Mouse (Mus musculus): Measurements from ENCODE around the gene Fam192a. TPM values are rescaled to one million over a fixed set of nuclear protein-coding genes. Genes with fewer than 3 reads are reported as not detected.

Gene Fam192a
- total and polyA plus RNA-seq, 3 experiments = 13.7 to 20.3 (median 18.6) TPM

- Histone ChIP-seq H3K4me3 (no peak overlapping the region), H3K36me3 (ENCODE audit: control insufficient read depth, insufficient read depth, low read length) (no peaks in the 10 kb centered on the region), H3K27ac (no peak overlapping the region), H3K79me2 (replicated peaks; ENCODE audit: control insufficient read depth, insufficient read depth, low read length) (no peaks in the 10 kb centered on the region), H3K27me3 (ENCODE audit: control insufficient read depth, insufficient read depth, low read length) (no peaks in the 10 kb centered on the region), H3K4me1 (ENCODE audit: control insufficient read depth, insufficient read depth, low read length) (no peaks in the 10 kb centered on the region), H3K9ac (ENCODE audit: low read depth, low read length) (no peak overlapping the region)
- no peak for DNase-seq
- intact Hi-C loops (cut with DNase I) = loop anchor here (5.0 kb wide), 1 partner anchor 35 kb away; the partner anchor contains the start of gene Cpne2
- TF ChIP-seq CTCF (IDR thresholded peaks at IDR 0.05) = no peak
- TF ChIP-seq POLR2A (IDR thresholded peaks at IDR 0.05; ENCODE audit: insufficient read depth, low read depth, low read length) = no peak
- no peak for TF ChIP-seq EP300 (IDR thresholded peaks at IDR 0.05; ENCODE audit: insufficient read depth, low read depth, low read length)
- 75% methylated on average over 8 of the region's 8 CpGs for WGBS
Measured at GRCm38 (mm10) chr8:94567159-94567849, 34.5 kb downstream of the Fam192a start.

- TF ChIP-seq CTCF (IDR thresholded peaks at IDR 0.05) = no peak
- TF ChIP-seq POLR2A (IDR thresholded peaks at IDR 0.05; ENCODE audit: insufficient read depth, low read depth, low read length) = no peak
- no peak for TF ChIP-seq EP300 (IDR thresholded peaks at IDR 0.05; ENCODE audit: insufficient read depth, low read depth, low read length)
- WGBS = 81% methylated on average over 15 of the region's 15 CpGs
- intact Hi-C loops (cut with DNase I) = loop anchor here (5.0 kb wide), 1 partner anchor 34 kb away; the partner anchor contains the start of gene Cpne2
Measured at GRCm38 (mm10) chr8:94566446-94567158, 35.2 kb downstream of the Fam192a start.

GRCm38 (mm10) chr8:94566033-94566432, 35.8 kb downstream of the Fam192a start:
- intact Hi-C loops (cut with DNase I) = loop anchor here (5.0 kb wide), 1 partner anchor 34 kb away; the partner anchor contains the start of gene Cpne2

More at GRCm38 (mm10) chr8:94566446-94567158, 35.2 kb downstream of the Fam192a start:
- no peak overlapping the region for H3K4me3 ChIP-seq
- no peak overlapping the region for H3K9ac ChIP-seq (ENCODE audit: low read depth, low read length)
- no peaks in the 10 kb centered on the region for H3K27me3 ChIP-seq (ENCODE audit: control insufficient read depth, insufficient read depth, low read length)
- no peak overlapping the region for H3K27ac ChIP-seq
- no peak for DNase-seq
- H3K4me1 ChIP-seq (ENCODE audit: control insufficient read depth, insufficient read depth, low read length) = no peaks in the 10 kb centered on the region
- no peaks in the 10 kb centered on the region for H3K79me2 ChIP-seq (replicated peaks; ENCODE audit: control insufficient read depth, insufficient read depth, low read length)
- no peaks in the 10 kb centered on the region for H3K36me3 ChIP-seq (ENCODE audit: control insufficient read depth, insufficient read depth, low read length)

GRCm38 (mm10) chr8:94564421-94564820, 37.4 kb downstream of the Fam192a start:
- Histone ChIP-seq H3K27me3 (ENCODE audit: control insufficient read depth, insufficient read depth, low read length) (no peaks in the 10 kb centered on the region), H3K4me3 (no peak overlapping the region), H3K9ac (ENCODE audit: low read depth, low read length) (no peak overlapping the region), H3K4me1 (ENCODE audit: control insufficient read depth, insufficient read depth, low read length) (no peaks in the 10 kb centered on the region), H3K36me3 (ENCODE audit: control insufficient read depth, insufficient read depth, low read length) (no peaks in the 10 kb centered on the region), H3K27ac (no peak overlapping the region), H3K79me2 (replicated peaks; ENCODE audit: control insufficient read depth, insufficient read depth, low read length) (no peaks in the 10 kb centered on the region)
- intact Hi-C loops (cut with DNase I) = no loop called here
- DNase-seq = no peak
- TF ChIP-seq CTCF (IDR thresholded peaks at IDR 0.05) = no peak
- TF ChIP-seq POLR2A (IDR thresholded peaks at IDR 0.05; ENCODE audit: insufficient read depth, low read depth, low read length) = no peak
- no peak for TF ChIP-seq EP300 (IDR thresholded peaks at IDR 0.05; ENCODE audit: insufficient read depth, low read depth, low read length)

More at GRCm38 (mm10) chr8:94566033-94566432, 35.8 kb downstream of the Fam192a start:
- Histone ChIP-seq H3K79me2 (replicated peaks; ENCODE audit: control insufficient read depth, insufficient read depth, low read length) (no peaks in the 10 kb centered on the region), H3K4me1 (ENCODE audit: control insufficient read depth, insufficient read depth, low read length) (no peaks in the 10 kb centered on the region), H3K36me3 (ENCODE audit: control insufficient read depth, insufficient read depth, low read length) (no peaks in the 10 kb centered on the region), H3K27ac (no peak overlapping the region), H3K27me3 (ENCODE audit: control insufficient read depth, insufficient read depth, low read length) (no peaks in the 10 kb centered on the region), H3K9ac (ENCODE audit: low read depth, low read length) (no peak overlapping the region), H3K4me3 (no peak overlapping the region)
- no peak for TF ChIP-seq POLR2A (IDR thresholded peaks at IDR 0.05; ENCODE audit: insufficient read depth, low read depth, low read length)
- no peak for TF ChIP-seq EP300 (IDR thresholded peaks at IDR 0.05; ENCODE audit: insufficient read depth, low read depth, low read length)
- no peak for TF ChIP-seq CTCF (IDR thresholded peaks at IDR 0.05)
- no peak for DNase-seq
- WGBS = 74% methylated on average over 6 of the region's 6 CpGs

GRCm38 (mm10) chr8:94561256-94561655, 40.5 kb downstream of the Fam192a start:
- intact Hi-C loops (cut with DNase I) = no loop called here
- Histone ChIP-seq H3K79me2 (replicated peaks; ENCODE audit: control insufficient read depth, insufficient read depth, low read length) (no peaks in the 10 kb centered on the region), H3K4me3 (no peak overlapping the region), H3K36me3 (ENCODE audit: control insufficient read depth, insufficient read depth, low read length) (no peaks in the 10 kb centered on the region), H3K27me3 (ENCODE audit: control insufficient read depth, insufficient read depth, low read length) (no peaks in the 10 kb centered on the region), H3K4me1 (ENCODE audit: control insufficient read depth, insufficient read depth, low read length) (no peaks in the 10 kb centered on the region), H3K9ac (ENCODE audit: low read depth, low read length) (no peak overlapping the region), H3K27ac (no peak overlapping the region)
- DNase-seq = no peak
- WGBS = 83% methylated on average over 5 of the region's 5 CpGs
- TF ChIP-seq POLR2A (IDR thresholded peaks at IDR 0.05; ENCODE audit: insufficient read depth, low read depth, low read length) = no peak

- 71% methylated on average over 3 of the region's 3 CpGs for WGBS
- intact Hi-C loops (cut with DNase I) = no loop called here
Measured at GRCm38 (mm10) chr8:94557281-94557680, 44.5 kb downstream of the Fam192a start.

More at GRCm38 (mm10) chr8:94557281-94557680, 44.5 kb downstream of the Fam192a start:
- H3K36me3 ChIP-seq (ENCODE audit: control insufficient read depth, insufficient read depth, low read length) = no peaks in the 10 kb centered on the region
- H3K4me1 ChIP-seq (ENCODE audit: control insufficient read depth, insufficient read depth, low read length) = no peaks in the 10 kb centered on the region
- no peaks in the 10 kb centered on the region for H3K79me2 ChIP-seq (replicated peaks; ENCODE audit: control insufficient read depth, insufficient read depth, low read length)
- DNase-seq = no peak
- H3K4me3 ChIP-seq = no peak overlapping the region
- no peaks in the 10 kb centered on the region for H3K27me3 ChIP-seq (ENCODE audit: control insufficient read depth, insufficient read depth, low read length)
- H3K9ac ChIP-seq (ENCODE audit: low read depth, low read length) = no peak overlapping the region
- no peak overlapping the region for H3K27ac ChIP-seq
- TF ChIP-seq CTCF (IDR thresholded peaks at IDR 0.05) = no peak
- no peak for TF ChIP-seq EP300 (IDR thresholded peaks at IDR 0.05; ENCODE audit: insufficient read depth, low read depth, low read length)
- TF ChIP-seq POLR2A (IDR thresholded peaks at IDR 0.05; ENCODE audit: insufficient read depth, low read depth, low read length) = no peak
